Mouse (Mus musculus): ENCODE measurements around the gene Rangap1.
A peak's percentile ranks its signal among the peaks of the same experiment; 100 is the strongest.
"Not testable (repeated sequence)": the region's sequence is repeated elsewhere in the genome, so short reads cannot be mapped to it uniquely, and the experiment has no call there.

The Rangap1 gene

DNA sequence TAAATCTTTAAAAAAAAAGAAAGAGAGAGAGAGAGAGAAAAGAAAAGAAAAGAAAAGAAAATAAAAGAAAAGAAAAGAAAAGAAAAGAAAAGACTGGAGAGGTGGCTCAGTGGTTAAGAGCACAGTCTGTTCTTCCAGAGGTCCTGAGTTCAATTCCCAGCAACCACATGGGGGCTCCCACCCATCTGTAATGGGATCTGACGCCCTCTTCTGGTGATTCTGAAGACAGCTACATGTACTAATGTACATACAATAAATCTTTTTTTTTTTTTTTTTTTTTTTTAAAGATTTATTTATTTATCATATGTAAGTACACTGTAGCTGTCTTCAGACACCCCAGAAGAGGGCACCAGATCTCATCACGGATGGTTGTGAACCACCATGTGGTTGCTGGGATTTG is 3.0 kb downstream of the Rangap1 start:
- DNase-seq (ENCODE audit: low read depth, low spot score): not testable (repeated sequence)

- DNase-seq (ENCODE audit: low read depth, low spot score): no peak
Measured at GRCm38 (mm10) chr15:81739924-81740323, 5.4 kb downstream of the Rangap1 start.

- no peak for DNase-seq (ENCODE audit: low read depth, low spot score)
Measured at GRCm38 (mm10) chr15:81739296-81739695, 6.0 kb downstream of the Rangap1 start.

GRCm38 (mm10) chr15:81735075-81735474 is 10.3 kb downstream of the Rangap1 start:
- DNase-seq (ENCODE audit: low read depth, low spot score): no peak

DNA sequence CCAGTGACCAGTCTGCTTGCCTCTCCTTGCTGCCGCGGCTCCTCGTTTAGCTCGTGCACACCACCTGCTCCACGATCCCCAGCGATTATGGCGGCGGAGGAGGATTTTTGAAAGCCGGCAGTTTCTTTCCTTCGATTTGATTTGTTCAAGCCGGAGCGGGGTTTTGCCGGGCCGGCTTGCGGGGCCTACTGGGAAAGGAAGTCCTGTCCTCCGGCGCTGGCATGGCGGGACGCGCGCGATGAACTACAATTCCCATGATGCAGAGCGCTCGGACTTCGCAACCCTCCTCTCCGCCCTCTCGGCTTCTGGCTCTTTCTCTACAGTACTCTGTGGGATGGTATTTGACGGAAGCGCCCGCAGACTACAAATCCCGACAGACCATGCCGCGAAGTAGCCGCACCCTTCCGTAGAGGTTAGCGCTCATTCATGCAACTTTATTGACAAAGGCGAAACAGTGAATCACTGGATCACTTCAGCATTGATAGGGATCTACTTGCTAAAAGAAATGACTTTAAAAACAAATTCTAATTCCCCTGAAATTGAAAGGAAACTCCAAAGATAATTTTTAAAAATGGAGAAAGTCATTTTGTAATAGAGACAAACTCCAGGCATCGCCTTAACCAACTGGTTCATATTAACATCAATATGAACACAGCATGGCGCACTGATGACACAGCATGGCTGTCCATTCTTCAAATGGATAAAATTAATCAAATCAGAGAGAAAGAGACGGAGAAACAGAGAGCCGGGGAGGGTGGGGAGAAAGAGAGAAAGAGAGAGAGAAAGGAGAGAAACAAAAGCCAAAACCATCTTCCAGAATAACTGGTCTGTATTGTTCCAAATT is 15.3 kb downstream of the Rangap1 start:
- peak; percentile 95 for DNase-seq (ENCODE audit: low read depth, low spot score)

DNA sequence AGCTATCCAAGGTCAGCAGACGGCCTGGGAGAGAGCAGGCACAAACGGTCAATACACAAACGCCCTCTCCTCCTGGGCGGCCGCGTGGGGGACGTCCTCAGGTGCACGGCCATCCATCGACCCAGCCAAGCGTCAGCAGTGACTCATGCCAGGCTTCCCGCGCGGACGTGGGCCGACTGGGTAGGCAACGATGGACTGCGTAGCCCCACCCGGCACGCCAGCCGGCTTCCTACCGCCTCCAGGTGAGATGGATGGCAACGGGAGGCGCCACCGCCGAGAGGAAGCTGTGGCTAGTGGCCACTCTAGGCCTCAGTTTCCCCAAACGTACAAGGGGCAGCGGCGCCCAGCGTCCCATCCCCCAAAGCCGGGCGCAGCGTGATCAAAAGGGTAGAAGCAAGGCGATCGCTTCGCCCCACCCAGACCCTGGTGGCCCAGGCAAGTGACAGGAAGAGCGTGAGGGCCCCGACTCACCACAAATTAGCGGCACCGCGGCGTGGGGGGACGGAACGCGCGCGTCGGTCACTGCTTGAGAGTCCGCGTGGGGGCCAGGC is 16.0 kb downstream of the Rangap1 start:
- DNase-seq (ENCODE audit: low read depth, low spot score): no peak

GRCm38 (mm10) chr15:81725965-81726364 is 19.4 kb downstream of the Rangap1 start:
- no peak for DNase-seq (ENCODE audit: low read depth, low spot score)

DNA sequence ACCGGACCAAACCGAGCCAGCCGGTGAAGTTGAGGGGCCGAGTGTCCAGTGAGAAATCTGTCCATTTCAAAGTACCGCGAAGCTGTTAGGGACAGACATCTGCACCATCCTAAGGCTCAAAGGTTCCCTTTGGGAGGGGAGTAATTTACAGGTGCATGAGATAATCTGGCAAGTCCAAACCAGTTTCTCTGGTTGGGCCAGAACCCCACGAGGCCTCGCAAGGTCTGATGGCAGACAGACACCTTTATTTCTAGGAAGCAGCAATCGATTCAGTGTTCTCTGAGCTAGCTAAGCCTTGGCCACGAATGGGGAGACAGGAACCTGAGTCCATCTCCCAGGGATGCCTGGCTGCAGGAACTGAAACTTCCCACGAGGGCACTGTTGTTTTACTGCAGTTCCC is 21.7 kb downstream of the Rangap1 start:
- DNase-seq (ENCODE audit: low read depth, low spot score): no peak

- DNase-seq (ENCODE audit: low read depth, low spot score): no peak
Measured at GRCm38 (mm10) chr15:81722361-81722760, 23.0 kb downstream of the Rangap1 start.

GRCm38 (mm10) chr15:81719139-81719531 is 26.2 kb downstream of the Rangap1 start:
- DNase-seq (ENCODE audit: low read depth, low spot score): no peak

GRCm38 (mm10) chr15:81718336-81719138 is 26.8 kb downstream of the Rangap1 start:
- no peak for DNase-seq (ENCODE audit: low read depth, low spot score)

DNA sequence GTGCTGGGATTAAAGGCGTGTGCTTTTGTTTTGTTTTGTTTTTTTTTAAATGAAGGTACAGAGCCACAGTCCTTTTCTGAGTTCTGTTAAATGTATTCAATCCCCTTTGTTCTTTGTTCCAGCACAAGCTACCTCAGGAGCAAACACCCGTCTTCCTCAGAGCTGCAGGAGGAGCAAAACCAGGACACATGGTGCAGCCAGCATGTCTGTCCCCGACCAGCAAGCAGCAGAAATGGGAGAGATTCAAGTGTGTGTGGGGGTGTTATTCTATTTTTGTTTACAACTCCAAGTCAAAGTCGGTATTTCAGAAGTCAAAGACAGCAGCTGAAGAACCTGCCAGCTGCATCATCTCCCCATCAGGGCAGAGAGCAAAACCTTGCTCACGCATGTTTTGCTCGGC is 31.6 kb downstream of the Rangap1 start:
- no peak for DNase-seq (ENCODE audit: low read depth, low spot score)

GRCm38 (mm10) chr15:81710801-81711200 is 34.5 kb downstream of the Rangap1 start:
- no peak for DNase-seq (ENCODE audit: low read depth, low spot score)

- DNase-seq (ENCODE audit: low read depth, low spot score): no peak
Measured at GRCm38 (mm10) chr15:81709686-81710085, 35.6 kb downstream of the Rangap1 start.

DNA sequence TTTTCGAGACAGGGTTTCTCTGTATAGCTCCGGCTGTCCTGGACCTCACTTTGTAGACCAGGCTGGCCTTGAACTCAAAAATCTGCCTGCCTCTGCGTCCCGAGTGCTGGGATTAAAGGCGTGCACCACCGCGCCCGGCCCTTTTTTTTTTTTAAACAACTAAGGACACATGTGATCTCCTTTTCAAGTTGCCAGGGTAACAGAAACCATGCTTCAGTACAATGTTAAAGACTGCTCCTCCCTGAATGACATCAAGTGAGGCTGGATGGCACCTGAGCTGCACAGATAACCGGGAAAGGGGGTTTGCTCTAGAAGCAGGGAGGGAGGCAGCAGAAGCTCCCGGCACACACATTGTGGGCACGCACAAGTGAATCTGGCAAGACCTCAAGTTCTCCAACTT is 36.3 kb downstream of the Rangap1 start:
- DNase-seq (ENCODE audit: low read depth, low spot score): no peak

DNA sequence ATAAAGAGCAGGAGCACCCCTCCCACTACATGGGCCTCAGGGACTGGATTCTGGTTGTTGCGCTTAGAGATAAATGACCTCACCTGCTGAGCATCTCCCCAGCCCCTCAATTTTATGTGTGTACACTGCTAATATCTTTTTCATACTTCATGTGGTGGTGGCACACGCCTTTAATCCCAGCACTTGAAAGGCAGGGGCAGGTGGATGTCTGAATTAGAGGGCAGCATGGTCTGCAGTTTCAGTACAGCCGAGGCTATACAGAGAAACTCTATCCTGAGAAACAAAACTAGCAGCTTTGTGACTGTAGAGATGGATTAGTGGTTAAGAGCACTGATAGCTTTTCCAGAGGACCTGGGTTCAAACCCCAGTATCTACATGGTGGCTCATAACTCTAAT is 42.2 kb downstream of the Rangap1 start:
- no peak for DNase-seq (ENCODE audit: low read depth, low spot score)

- DNase-seq (ENCODE audit: low read depth, low spot score): no peak
Measured at GRCm38 (mm10) chr15:81702306-81703093, 42.8 kb downstream of the Rangap1 start.

- not testable (repeated sequence) for DNase-seq (ENCODE audit: low read depth, low spot score)
Measured at GRCm38 (mm10) chr15:81701350-81701749, 44.0 kb downstream of the Rangap1 start.

- no peak for DNase-seq (ENCODE audit: low read depth, low spot score)
Measured at GRCm38 (mm10) chr15:81700601-81701000, 44.7 kb downstream of the Rangap1 start.

- no peak for DNase-seq (ENCODE audit: low read depth, low spot score)
Measured at GRCm38 (mm10) chr15:81700161-81700560, 45.2 kb downstream of the Rangap1 start.

DNA sequence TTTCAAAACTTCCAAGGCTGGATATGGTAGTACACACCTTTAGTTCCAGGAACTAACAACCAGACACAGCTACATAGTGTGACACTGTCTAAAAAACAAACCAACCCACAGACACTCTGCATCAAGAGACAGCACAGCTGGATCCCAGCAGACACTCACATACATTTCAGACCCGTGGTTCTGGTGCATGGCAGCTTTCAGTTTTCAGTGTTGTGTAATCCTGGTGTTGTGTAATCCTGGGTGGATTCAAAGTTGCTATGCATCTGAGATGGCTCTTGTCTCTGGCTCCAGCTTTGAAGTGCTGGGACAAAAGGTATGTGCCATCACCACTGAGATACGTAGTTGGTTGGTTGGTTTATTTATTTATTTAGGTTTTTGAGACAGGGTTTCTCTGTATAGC is 46.8 kb downstream of the Rangap1 start:
- DNase-seq (ENCODE audit: low read depth, low spot score): no peak

DNA sequence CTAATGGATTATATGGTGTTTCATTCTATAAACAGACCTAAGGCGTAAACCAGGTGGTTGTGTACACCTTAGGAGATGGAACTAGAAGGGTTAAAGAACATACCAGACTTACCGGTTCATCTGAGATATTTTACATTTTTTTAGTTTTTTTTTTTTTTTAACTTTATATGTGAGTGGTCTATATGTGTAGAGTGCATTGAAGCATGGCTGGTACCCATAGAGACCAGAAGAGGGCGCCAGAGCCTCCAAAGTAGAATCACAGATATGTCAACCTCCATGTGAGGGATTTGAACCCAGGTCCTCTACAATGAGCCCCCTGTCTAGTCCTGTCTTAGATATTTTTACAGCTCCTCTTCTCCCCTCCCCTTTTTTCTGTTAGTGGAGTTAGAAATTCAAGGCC is 47.5 kb downstream of the Rangap1 start:
- DNase-seq (ENCODE audit: low read depth, low spot score): peak; percentile 44

All from c-Kit-negative CD71-positive TER-119-positive erythroid progenitor cells, embryonic 14.5 days (primary cell).